Mouse (Mus musculus) brain, embryonic 14.5 days (tissue): ENCODE data around the gene Cpt1b.

ENCODE experiments used
- CTCF ChIP-seq: fragments of 200-500 bp; IDR thresholded peaks from 2 replicates; pipeline ENCODE4 v1.5.1; 2012; ENCODE audit warnings: inconsistent platforms, mild to moderate bottlenecking, moderate library complexity, borderline replicate concordance; ENCODE audit not compliant: insufficient read depth, insufficient read length; ENCODE audit errors: extremely low read depth
- POLR2A ChIP-seq: fragments of 200-500 bp; IDR thresholded peaks from 2 replicates; pipeline ENCODE4 v1.6.1; 2012; ENCODE audit warnings: mild to moderate bottlenecking, inconsistent platforms, borderline replicate concordance; ENCODE audit not compliant: poor library complexity, insufficient read depth, insufficient read length, severe bottlenecking; ENCODE audit errors: extremely low read depth

GRCm38 (mm10) chr15:89399716-89400115, 25.9 kb downstream of the Cpt1b start:
- no peak for TF ChIP-seq POLR2A
- TF ChIP-seq CTCF: no peak
